Mouse (Mus musculus) CH12.LX (cell line): Measurements from ENCODE around the gene Mgat4b. TPM values are rescaled to one million over a fixed set of nuclear protein-coding genes. Genes with fewer than 3 reads are reported as not detected.

Source experiments
- DNase-seq: peaks from one replicate; pipeline ENCODE4 v3.0.0-alpha.2; 2013; ENCODE audit errors: extremely low read depth
- H3K27ac ChIP-seq: 2 replicates; pipeline ENCODE4 v1.5.1; 2012; ENCODE audit warnings: low read depth, mild to moderate bottlenecking, control low read depth, moderate library complexity; ENCODE audit not compliant: insufficient read depth
- H3K27me3 ChIP-seq: replicated peaks from 2 replicates; pipeline ENCODE3; 2012; ENCODE audit warnings: inconsistent platforms
- H3K36me3 ChIP-seq, 2 experiments: replicated peaks in 1 of 2; 2 replicates each; pipeline versions ENCODE3 to v1.6.1; 2012; ENCODE audit warnings: inconsistent platforms in 1 of 2, low read length in 1 of 2, mild to moderate bottlenecking in 1 of 2, mixed read lengths in 1 of 2, moderate library complexity in 1 of 2; ENCODE audit not compliant: control insufficient read depth in 1 of 2, insufficient read depth in 1 of 2
- H3K4me1 ChIP-seq, 2 experiments: 2 replicates each; pipeline ENCODE4 v1.6.1; 2012; ENCODE audit warnings: inconsistent platforms in 1 of 2, moderate library complexity in 1 of 2; ENCODE audit not compliant: insufficient read depth in 2 of 2, control insufficient read depth in 1 of 2
- H3K4me2 ChIP-seq: 2 replicates; pipeline ENCODE4 v1.6.1; 2012; ENCODE audit warnings: low read depth, mild to moderate bottlenecking, control low read depth; ENCODE audit not compliant: poor library complexity, insufficient read depth, severe bottlenecking
- H3K4me3 ChIP-seq, 3 experiments: fragments of 150-350 bp in 1 of 3; sonication (generic) in 1 of 3; replicated peaks in 1 of 3; 2 replicates each; pipeline versions ENCODE3 to v1.5.1; 2011 to 2012; ENCODE audit warnings: low read depth in 2 of 3, low read length in 2 of 3, mild to moderate bottlenecking in 2 of 3, moderate library complexity in 2 of 3, control low read depth in 1 of 3, improper control_type of control experiment in 1 of 3, inconsistent platforms in 1 of 3, mixed read lengths in 1 of 3; ENCODE audit not compliant: poor library complexity in 1 of 3
- H3K79me2 ChIP-seq: replicated peaks from 2 replicates; pipeline ENCODE4 v1.6.1; 2012; ENCODE audit warnings: mild to moderate bottlenecking, moderate library complexity; ENCODE audit not compliant: control insufficient read depth, poor library complexity, insufficient read depth, severe bottlenecking; ENCODE audit errors: extremely low read depth
- H3K9ac ChIP-seq: 2 replicates; pipeline ENCODE4 v1.6.1; 2012; ENCODE audit warnings: low read depth, mild to moderate bottlenecking, control low read depth, moderate library complexity; ENCODE audit not compliant: insufficient read depth
- H3K9me3 ChIP-seq: replicated peaks from 2 replicates; pipeline ENCODE3; 2012; ENCODE audit warnings: low read length, inconsistent platforms, mixed read lengths
- CTCF ChIP-seq, 2 experiments: IDR thresholded peaks in 1 of 2; conservative IDR thresholded peaks in 1 of 2; 2 replicates each; pipeline ENCODE4 v1.5.1; 2011 to 2012; ENCODE audit warnings: low read depth in 2 of 2, low read length in 2 of 2, improper control_type of control experiment in 1 of 2, inconsistent platforms in 1 of 2, mild to moderate bottlenecking in 1 of 2, moderate library complexity in 1 of 2
- ELF1 ChIP-seq: IDR thresholded peaks from 2 replicates; pipeline ENCODE4 v1.6.1; 2014; ENCODE audit warnings: low read depth, mild to moderate bottlenecking, inconsistent platforms, low read length, improper control_type of control experiment
- EP300 ChIP-seq: IDR thresholded peaks from 2 replicates; pipeline ENCODE4 v1.6.1; 2011; ENCODE audit warnings: low read length, improper control_type of control experiment
- ETS1 ChIP-seq: conservative IDR thresholded peaks from 2 replicates; pipeline ENCODE4 v1.6.1; 2012; ENCODE audit warnings: low read depth, mild to moderate bottlenecking, inconsistent platforms, low read length, improper control_type of control experiment, moderate library complexity
- MXI1 ChIP-seq: IDR thresholded peaks from 2 replicates; pipeline ENCODE4 v1.6.1; 2011; ENCODE audit warnings: mild to moderate bottlenecking, low read depth, low read length, improper control_type of control experiment
- MYC ChIP-seq: IDR thresholded peaks from 2 replicates; pipeline ENCODE4 v1.6.1; 2011; ENCODE audit warnings: low read depth, mild to moderate bottlenecking, improper control_type of control experiment, low read length
- NELFE ChIP-seq: IDR thresholded peaks from 2 replicates; pipeline ENCODE4 v1.6.1; 2011; ENCODE audit warnings: low read depth, low read length, improper control_type of control experiment
- NRF1 ChIP-seq: IDR thresholded peaks from 2 replicates; pipeline ENCODE4 v1.6.1; 2014; ENCODE audit warnings: low read depth, mild to moderate bottlenecking, inconsistent platforms, low read length, improper control_type of control experiment, moderate library complexity
- PAX5 ChIP-seq: IDR thresholded peaks from 2 replicates; pipeline ENCODE4 v1.6.1; 2012; ENCODE audit warnings: low read length, inconsistent platforms, mixed read lengths
- POLR2AphosphoS2 ChIP-seq: IDR thresholded peaks from 2 replicates; pipeline ENCODE4 v1.6.1; 2011; ENCODE audit warnings: low read depth, low read length, improper control_type of control experiment
- RCOR1 ChIP-seq: conservative IDR thresholded peaks from 2 replicates; pipeline ENCODE4 v1.6.1; 2012; ENCODE audit warnings: low read depth, mild to moderate bottlenecking, inconsistent platforms, low read length, improper control_type of control experiment
- TBP ChIP-seq: conservative IDR thresholded peaks from 2 replicates; pipeline ENCODE4 v1.6.1; 2011; ENCODE audit warnings: low read depth, low read length, improper control_type of control experiment
- TCF12 ChIP-seq: IDR thresholded peaks from 2 replicates; pipeline ENCODE4 v1.6.1; 2014; ENCODE audit warnings: low read depth, mild to moderate bottlenecking, inconsistent platforms, low read length, improper control_type of control experiment
- ZC3H11A ChIP-seq: IDR thresholded peaks from 2 replicates; pipeline ENCODE4 v1.6.1; 2012; ENCODE audit warnings: low read depth, mild to moderate bottlenecking, inconsistent platforms, low read length, improper control_type of control experiment
- ZMIZ1 ChIP-seq: IDR thresholded peaks from 2 replicates; pipeline ENCODE4 v1.6.1; 2012; ENCODE audit warnings: low read depth, mild to moderate bottlenecking, inconsistent platforms, low read length, improper control_type of control experiment
- dilution Hi-C: fragments of 300-500 bp; cut with MboI; formaldehyde crosslinking; loops from 2 replicates; pipeline ENCODE4 v1.14.3; 2020; ENCODE audit warnings: low sequenced_read_pairs; ENCODE audit not compliant: extremely low pct_unique_long_range_greater_than_20kb, extremely low pct_ligation_motif_present
- in situ Hi-C: fragments of 300-500 bp; cut with MboI; formaldehyde crosslinking; loops from 3 replicates; pipeline ENCODE4 v1.14.3; 2019; ENCODE audit warnings: low sequenced_read_pairs, low pct_ligation_motif_present, low pct_unique_long_range_greater_than_20kb, mixed read lengths
- polyA plus RNA-seq: library from polyadenylated mRNA; unstranded; fragments of >175 nt; gene quantifications from 2 replicates; pipeline ENCODE4 v1.2.1, GENCODE M21; 2012; ENCODE audit warnings: low read depth; ENCODE audit not compliant: insufficient read length
- total RNA-seq, 2 experiments: library from RNA; depleted of rRNA; stranded (reverse); fragments of 300-350 nt in 1 of 2; fragments of >200 nt in 1 of 2; gene quantifications; 2 replicates each; pipeline ENCODE4 v1.2.3; 2012 to 2014

Mgat4b gene
- total and polyA plus RNA-seq, 3 experiments, result 4.6 to 27.4 (median 16.2) TPM

DNA sequence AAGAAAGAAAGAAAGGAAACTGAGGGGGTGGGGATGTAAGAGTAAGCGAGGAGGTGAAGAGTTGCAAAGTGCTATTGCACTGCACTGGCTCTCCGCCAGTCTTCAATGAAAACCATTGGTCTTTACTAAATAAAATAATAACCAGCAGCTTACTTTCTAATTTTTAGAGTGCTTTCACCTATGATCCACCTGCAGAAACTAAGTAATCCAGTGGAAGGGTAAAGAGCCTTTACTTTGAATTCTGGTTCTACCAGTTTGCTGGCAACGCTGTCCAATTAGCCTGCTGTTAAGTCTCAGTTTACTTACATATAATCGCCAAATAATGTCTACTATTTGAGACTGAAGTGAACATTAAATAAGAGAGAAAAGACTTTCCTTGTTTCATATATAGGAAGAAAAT, 68.3 kb downstream of the Mgat4b start:
- dilution Hi-C loops, result no loop called here
- H3K36me3 ChIP-seq, result peaks cover 17 to 55% of the 10 kb centered on the region in 2 experiments
- peaks cover 2% of the 10 kb centered on the region; the same call in 1 of the 2 replicates for H3K79me2 ChIP-seq
- H3K27ac ChIP-seq, result no peak overlapping the region
- H3K9me3 ChIP-seq, result peaks cover 2% of the 10 kb centered on the region
- in situ Hi-C loops, result no loop called here
- no peaks in the 10 kb centered on the region for H3K27me3 ChIP-seq
- no peak overlapping the region for H3K4me3 ChIP-seq
- peaks cover 10 to 40% of the 10 kb centered on the region in 2 experiments for H3K4me1 ChIP-seq
- no peak overlapping the region for H3K9ac ChIP-seq
- no peak overlapping the region for H3K4me2 ChIP-seq
- no peak for TF ChIP-seq MXI1
- TF ChIP-seq, all 38 proteins: peak for 0
- DNase-seq, result no peak

- no peak for DNase-seq
- dilution Hi-C loops (no loop called here), in situ Hi-C loops (no loop called here)
- Histone ChIP-seq H3K4me2 (no peak overlapping the region), H3K9me3 (peaks cover 2% of the 10 kb centered on the region), H3K4me1 (peaks cover 9 to 31% of the 10 kb centered on the region in 2 experiments), H3K9ac (no peak overlapping the region), H3K27ac (no peak overlapping the region), H3K4me3 (no peak overlapping the region), H3K79me2 (peaks cover 5% of the 10 kb centered on the region; the same call in 1 of the 2 replicates), H3K36me3 (peaks cover 17 to 53% of the 10 kb centered on the region in 2 experiments), H3K27me3 (no peaks in the 10 kb centered on the region)
- TF ChIP-seq ELF1, result no peak
- no peak for TF ChIP-seq TBP
- no peak for TF ChIP-seq PAX5
- no peak for TF ChIP-seq MXI1
- no peak for TF ChIP-seq POLR2AphosphoS2
- TF ChIP-seq RCOR1, result no peak
- no peak for TF ChIP-seq NELFE
- no peak for TF ChIP-seq CTCF (conservative IDR thresholded peaks at IDR 0.05 in 1 of 2, IDR thresholded peaks at IDR 0.05 in 1 of 2; ENCODE audit: low read depth in 2 of 2, low read length in 2 of 2)
- no peak for TF ChIP-seq NRF1
- no peak for TF ChIP-seq MYC
- TF ChIP-seq ZC3H11A, result no peak
- no peak for TF ChIP-seq TCF12
- TF ChIP-seq ZMIZ1, result no peak
- no peak for TF ChIP-seq EP300
- no peak for TF ChIP-seq ETS1
Observed at GRCm38 (mm10) chr11:50280053-50280452, 69.4 kb downstream of the Mgat4b start.

Other genes starting within 250 kb of the Mgat4b start
- not detected in 2 replicates for gene Rnf130, start 185.5 kb upstream of the Mgat4b start, total RNA-seq (2012; rRNA removed)
- gene Rnf130, start 185.5 kb upstream of the Mgat4b start, total RNA-seq (2014; rRNA removed), result not detected in 2 replicates
- gene Rnf130, start 185.5 kb upstream of the Mgat4b start, polyA plus RNA-seq, result not detected in 2 replicates
- 23.1 and 27.9 TPM in 2 replicates for gene Tbc1d9b, start 79.5 kb upstream of the Mgat4b start, total RNA-seq (2012; rRNA removed)
- 12.8 and 14.1 TPM in 2 replicates for gene Tbc1d9b, start 79.5 kb upstream of the Mgat4b start, total RNA-seq (2014; rRNA removed)
- gene Tbc1d9b, start 79.5 kb upstream of the Mgat4b start, polyA plus RNA-seq, result 26.7 and 28.6 TPM in 2 replicates
- 30.4 and 36.7 TPM in 2 replicates for gene Mrnip, start 36.4 kb upstream of the Mgat4b start, total RNA-seq (2012; rRNA removed)
- gene Mrnip, start 36.4 kb upstream of the Mgat4b start, total RNA-seq (2014; rRNA removed), result 26.7 and 29.7 TPM in 2 replicates
- gene Mrnip, start 36.4 kb upstream of the Mgat4b start, polyA plus RNA-seq, result 22.5 and 22.8 TPM in 2 replicates
- 311 and 456 TPM in 2 replicates for gene Sqstm1, start 63 bp upstream of the Mgat4b start, total RNA-seq (2012; rRNA removed)
- gene Sqstm1, start 63 bp upstream of the Mgat4b start, total RNA-seq (2014; rRNA removed), result 198 and 202 TPM in 2 replicates
- 579 and 599 TPM in 2 replicates for gene Sqstm1, start 63 bp upstream of the Mgat4b start, polyA plus RNA-seq
- 1.1 and 1.4 TPM in 2 replicates for gene Ltc4s, start 27.7 kb downstream of the Mgat4b start, total RNA-seq (2012; rRNA removed)
- 0.47 TPM in 1 of 2 replicates, not detected in the other for gene Ltc4s, start 27.7 kb downstream of the Mgat4b start, total RNA-seq (2014; rRNA removed)
- 2.0 and 3.1 TPM in 2 replicates for gene Ltc4s, start 27.7 kb downstream of the Mgat4b start, polyA plus RNA-seq
- 4.3 and 5.4 TPM in 2 replicates for gene Maml1, start 81.4 kb downstream of the Mgat4b start, total RNA-seq (2012; rRNA removed)
- 1.3 and 2.2 TPM in 2 replicates for gene Maml1, start 81.4 kb downstream of the Mgat4b start, total RNA-seq (2014; rRNA removed)
- gene Maml1, start 81.4 kb downstream of the Mgat4b start, polyA plus RNA-seq, result 8.4 and 9.7 TPM in 2 replicates
- 575 and 628 TPM in 2 replicates for gene Canx, start 114.8 kb downstream of the Mgat4b start, total RNA-seq (2012; rRNA removed)
- gene Canx, start 114.8 kb downstream of the Mgat4b start, total RNA-seq (2014; rRNA removed), result 627 and 662 TPM in 2 replicates
- gene Canx, start 114.8 kb downstream of the Mgat4b start, polyA plus RNA-seq, result 607 and 650 TPM in 2 replicates
- gene Cby3, start 143.6 kb downstream of the Mgat4b start, total RNA-seq (2012; rRNA removed), result not detected in 2 replicates
- gene Cby3, start 143.6 kb downstream of the Mgat4b start, total RNA-seq (2014; rRNA removed), result not detected in 2 replicates
- not detected in 2 replicates for gene Cby3, start 143.6 kb downstream of the Mgat4b start, polyA plus RNA-seq
- gene Hnrnph1, start 166.1 kb downstream of the Mgat4b start, total RNA-seq (2012; rRNA removed), result 239 and 320 TPM in 2 replicates
- 428 and 524 TPM in 2 replicates for gene Hnrnph1, start 166.1 kb downstream of the Mgat4b start, total RNA-seq (2014; rRNA removed)
- gene Hnrnph1, start 166.1 kb downstream of the Mgat4b start, polyA plus RNA-seq, result 829 and 841 TPM in 2 replicates
- 11.0 and 15.8 TPM in 2 replicates for gene Rufy1, start 220.2 kb downstream of the Mgat4b start, total RNA-seq (2012; rRNA removed)
- gene Rufy1, start 220.2 kb downstream of the Mgat4b start, total RNA-seq (2014; rRNA removed), result 17.8 and 18.0 TPM in 2 replicates
- 21.3 and 24.5 TPM in 2 replicates for gene Rufy1, start 220.2 kb downstream of the Mgat4b start, polyA plus RNA-seq